Mouse (Mus musculus): ENCODE data around the gene Nop16. TPM values are rescaled to one million over a fixed set of nuclear protein-coding genes. Genes with fewer than 3 reads are reported as not detected.
"Not testable (repeated sequence)": the region's sequence is repeated elsewhere in the genome, so short reads cannot be mapped to it uniquely, and the experiment has no call there.

Gene Nop16
- polyA plus RNA-seq (2015; fragmentation: Nextera tagmentation; extraction: Ambion mirVana): 97.6 and 106 TPM in 2 replicates

DNA sequence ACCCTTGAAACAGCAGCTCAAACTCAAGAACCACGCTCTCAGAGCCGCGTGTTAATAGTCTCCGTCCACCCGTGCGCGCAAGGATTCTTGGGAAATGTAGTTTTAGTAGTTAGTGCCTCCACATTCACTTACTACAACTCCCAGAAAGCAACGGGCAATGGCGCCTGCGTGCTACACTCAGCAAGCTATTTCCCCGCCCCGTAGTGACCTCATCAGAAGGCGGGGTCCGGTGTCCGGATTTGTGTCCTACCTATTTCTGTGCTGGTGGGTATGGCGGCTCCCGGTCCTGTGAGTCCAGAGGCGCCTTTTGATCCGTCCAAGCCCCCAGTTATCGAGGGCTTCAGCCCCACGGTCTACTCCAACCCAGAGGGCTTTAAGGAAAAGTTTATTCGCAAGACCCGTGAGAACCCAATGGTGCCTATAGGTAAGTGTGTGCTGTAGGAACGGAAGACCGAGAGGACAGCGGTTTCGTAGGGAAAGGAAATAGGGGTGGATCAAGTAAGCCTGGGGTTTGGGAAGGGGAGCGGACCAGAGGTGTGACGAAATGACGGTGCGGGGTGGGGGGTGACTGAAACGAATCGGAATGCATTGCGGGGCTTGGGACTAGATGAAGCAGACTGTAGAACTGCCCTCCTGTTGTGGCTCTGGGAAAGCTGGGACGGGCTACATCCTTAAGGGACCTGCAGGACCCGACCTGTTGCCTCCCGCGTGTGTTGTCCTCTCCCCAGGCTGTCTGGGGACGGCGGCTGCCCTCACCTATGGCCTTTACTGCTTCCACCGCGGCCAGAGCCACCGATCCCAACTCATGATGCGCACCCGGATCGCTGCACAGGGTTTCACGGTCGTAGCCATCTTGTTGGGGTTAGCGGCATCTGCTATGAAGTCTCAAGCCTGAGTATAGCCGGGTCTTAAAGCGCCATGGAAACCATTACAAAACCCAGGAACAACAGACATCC lies at the start of gene Nop16, which contains the start of gene Higd2a:
Gene Nop16 (minus strand): TSS at position 95 of the 956 bp plus-strand sequence.
Gene Higd2a (plus strand): TSS at position 212 of the 956 bp plus-strand sequence.
- H3K4me2 ChIP-seq (replicated peaks; ENCODE audit: low read depth, low read length): peak within 1 kb of the TSS; percentile 82
- H3K4me3 ChIP-seq (ENCODE audit: low read length): peak within 1 kb of the TSS; percentile 98
- peaks cover 20% of the 10 kb centered on the region for H3K36me3 ChIP-seq (ENCODE audit: insufficient read depth, low read length)
- H3K9ac ChIP-seq (replicated peaks; ENCODE audit: low read length): peak within 1 kb of the TSS; percentile 95
- under 1% methylated on average over 51 of the region's 51 CpGs for WGBS
- H3K27ac ChIP-seq (ENCODE audit: low read length): peak within 1 kb of the TSS; percentile 91
- H3K27me3 ChIP-seq (ENCODE audit: insufficient read depth, low read length): no peaks in the 10 kb centered on the region
- H3K4me1 ChIP-seq (ENCODE audit: insufficient read depth, low read length): peaks cover 20% of the 10 kb centered on the region
- peak; percentile 97 for ATAC-seq (ENCODE audit: low FRiP score, low TSS enrichment)
- no peaks in the 10 kb centered on the region for H3K9me3 ChIP-seq (ENCODE audit: low read length)

- no peak for ATAC-seq (ENCODE audit: low FRiP score, low TSS enrichment)
- no peaks in the 10 kb centered on the region for H3K9me3 ChIP-seq (ENCODE audit: low read length)
- no peaks in the 10 kb centered on the region for H3K4me1 ChIP-seq (ENCODE audit: insufficient read depth, low read length)
- H3K4me2 ChIP-seq (replicated peaks; ENCODE audit: low read depth, low read length): no peak overlapping the region
- peaks cover 14% of the 10 kb centered on the region for H3K36me3 ChIP-seq (ENCODE audit: insufficient read depth, low read length)
- no peak overlapping the region for H3K9ac ChIP-seq (replicated peaks; ENCODE audit: low read length)
- no peak overlapping the region for H3K4me3 ChIP-seq (ENCODE audit: low read length)
- H3K27me3 ChIP-seq (ENCODE audit: insufficient read depth, low read length): no peaks in the 10 kb centered on the region
- WGBS: 93% methylated on average over 3 of the region's 3 CpGs
- no peak overlapping the region for H3K27ac ChIP-seq (ENCODE audit: low read length)
These were observed 45.1 kb upstream of the Nop16 start for GRCm38 (mm10) chr13:54635011-54635410.

GRCm38 (mm10) chr13:54632731-54633277 lies 42.9 kb upstream of the Nop16 start:
- peaks cover 7% of the 10 kb centered on the region; the same call in 1 of the 2 replicates for H3K36me3 ChIP-seq (ENCODE audit: insufficient read depth, low read length)
- no peak overlapping the region for H3K9ac ChIP-seq (replicated peaks; ENCODE audit: low read length)
- H3K4me2 ChIP-seq (replicated peaks; ENCODE audit: low read depth, low read length): no peak overlapping the region
- WGBS: 62% methylated on average over 3 of the region's 3 CpGs
- no peaks in the 10 kb centered on the region for H3K9me3 ChIP-seq (ENCODE audit: low read length)
- no peak overlapping the region for H3K27ac ChIP-seq (ENCODE audit: low read length)
- no peak for ATAC-seq (ENCODE audit: low FRiP score, low TSS enrichment)
- no peak overlapping the region for H3K4me3 ChIP-seq (ENCODE audit: low read length)
- no peaks in the 10 kb centered on the region for H3K4me1 ChIP-seq (ENCODE audit: insufficient read depth, low read length)
- H3K27me3 ChIP-seq (ENCODE audit: insufficient read depth, low read length): no peaks in the 10 kb centered on the region

DNA sequence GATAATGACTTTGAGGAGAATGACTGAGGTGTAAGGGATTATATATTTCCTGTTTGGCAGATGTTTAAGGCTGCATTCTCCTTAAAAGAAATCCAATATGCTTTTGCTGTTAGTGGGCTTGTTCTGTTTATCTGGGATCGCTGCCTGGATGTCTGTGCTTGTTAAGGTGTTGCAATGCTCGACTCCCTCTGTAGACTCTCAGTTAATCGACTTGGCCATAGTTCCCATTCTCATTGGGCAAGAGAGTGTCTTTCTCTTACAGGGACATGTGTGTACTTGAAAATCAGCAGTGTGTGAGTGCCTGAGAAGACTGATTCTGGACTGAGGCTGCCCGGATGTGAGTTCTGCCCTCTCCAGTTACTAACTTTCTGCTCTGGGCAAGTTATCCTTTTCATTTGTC lies 39.2 kb upstream of the Nop16 start:
- WGBS: 68% methylated on average over 4 of the region's 4 CpGs
- no peak for ATAC-seq (ENCODE audit: low FRiP score, low TSS enrichment)

DNA sequence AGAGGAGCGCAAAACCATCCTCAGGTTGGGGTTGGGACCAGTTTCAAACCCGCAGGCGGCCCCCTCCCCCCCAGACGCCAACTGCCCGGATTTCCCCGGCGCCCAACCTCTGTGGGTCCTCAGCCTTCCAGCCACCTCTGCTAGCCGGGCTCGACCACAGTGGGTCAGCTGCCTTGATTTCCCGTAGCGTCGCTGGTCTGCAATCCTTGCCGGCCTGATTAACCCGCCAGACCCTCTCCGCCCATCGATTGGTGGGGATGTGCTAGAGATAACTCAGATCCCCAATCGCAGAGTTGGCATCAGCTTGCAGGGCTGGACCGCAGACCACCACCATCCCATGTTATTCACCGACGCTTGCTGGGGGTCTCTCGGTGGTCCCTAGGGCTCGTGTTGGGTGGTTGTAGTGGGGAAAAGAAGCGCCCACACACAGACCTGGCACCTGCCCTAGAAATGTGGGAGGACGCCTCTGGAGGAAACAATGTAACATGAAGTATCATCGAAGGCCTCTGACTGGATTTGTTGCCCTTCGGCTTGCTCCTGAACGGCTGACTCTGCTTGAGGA lies 32.2 kb upstream of the Nop16 start:
- no peaks in the 10 kb centered on the region for H3K27me3 ChIP-seq (ENCODE audit: insufficient read depth, low read length)
- peak; percentile 32; the same call in 1 of the 2 replicates for ATAC-seq (ENCODE audit: low FRiP score, low TSS enrichment)
- H3K9me3 ChIP-seq (ENCODE audit: low read length): no peaks in the 10 kb centered on the region
- peak overlapping the region; percentile 97 for H3K9ac ChIP-seq (replicated peaks; ENCODE audit: low read length)
- WGBS: under 1% methylated on average over 27 of the region's 27 CpGs
- H3K27ac ChIP-seq (ENCODE audit: low read length): peak overlapping the region; percentile 83
- H3K4me1 ChIP-seq (ENCODE audit: insufficient read depth, low read length): peaks cover 13% of the 10 kb centered on the region
- peaks cover 8% of the 10 kb centered on the region; the same call in 1 of the 2 replicates for H3K36me3 ChIP-seq (ENCODE audit: insufficient read depth, low read length)
- H3K4me3 ChIP-seq (ENCODE audit: low read length): peak overlapping the region; percentile 98
- peak overlapping the region; percentile 91 for H3K4me2 ChIP-seq (replicated peaks; ENCODE audit: low read depth, low read length)

More for the DNA sequence above, 39.2 kb upstream of the Nop16 start:
- no peaks in the 10 kb centered on the region for H3K9me3 ChIP-seq (ENCODE audit: low read length)
- H3K4me1 ChIP-seq (ENCODE audit: insufficient read depth, low read length): no peaks in the 10 kb centered on the region
- H3K9ac ChIP-seq (replicated peaks; ENCODE audit: low read length): no peak overlapping the region
- H3K4me3 ChIP-seq (ENCODE audit: low read length): no peak overlapping the region
- peaks cover 15% of the 10 kb centered on the region; the same call in 1 of the 2 replicates for H3K36me3 ChIP-seq (ENCODE audit: insufficient read depth, low read length)
- H3K4me2 ChIP-seq (replicated peaks; ENCODE audit: low read depth, low read length): no peak overlapping the region
- no peaks in the 10 kb centered on the region for H3K27me3 ChIP-seq (ENCODE audit: insufficient read depth, low read length)
- no peak overlapping the region for H3K27ac ChIP-seq (ENCODE audit: low read length)

GRCm38 (mm10) chr13:54621155-54621932 lies 31.5 kb upstream of the Nop16 start, which contains the start of gene Faf2:
Faf2 (plus strand) TSS chr13:54621784.
- ATAC-seq (ENCODE audit: low FRiP score, low TSS enrichment): peak; percentile 98
- WGBS: 11% methylated on average over 44 of the region's 44 CpGs

GRCm38 (mm10) chr13:54616998-54617397 lies 27.1 kb upstream of the Nop16 start:
- 65% methylated on average over 6 of the region's 6 CpGs for WGBS
- Histone ChIP-seq H3K4me1 (ENCODE audit: insufficient read depth, low read length) (peaks cover 2% of the 10 kb centered on the region; the same call in 1 of the 2 replicates), H3K4me2 (replicated peaks; ENCODE audit: low read depth, low read length) (no peak overlapping the region), H3K4me3 (ENCODE audit: low read length) (no peak overlapping the region), H3K27ac (ENCODE audit: low read length) (no peak overlapping the region), H3K9ac (replicated peaks; ENCODE audit: low read length) (no peak overlapping the region), H3K27me3 (ENCODE audit: insufficient read depth, low read length) (no peaks in the 10 kb centered on the region), H3K9me3 (ENCODE audit: low read length) (no peaks in the 10 kb centered on the region), H3K36me3 (ENCODE audit: insufficient read depth, low read length) (no peaks in the 10 kb centered on the region)
- ATAC-seq (ENCODE audit: low FRiP score, low TSS enrichment): no peak

More at GRCm38 (mm10) chr13:54621155-54621932, 31.5 kb upstream of the Nop16 start, which contains the start of gene Faf2:
- no peaks in the 10 kb centered on the region for H3K27me3 ChIP-seq (ENCODE audit: insufficient read depth, low read length)
- H3K27ac ChIP-seq (ENCODE audit: low read length): peak within 1 kb of the TSS; percentile 83
- H3K4me2 ChIP-seq (replicated peaks; ENCODE audit: low read depth, low read length): peak within 1 kb of the TSS; percentile 91
- peaks cover 8% of the 10 kb centered on the region; the same call in 1 of the 2 replicates for H3K36me3 ChIP-seq (ENCODE audit: insufficient read depth, low read length)
- H3K4me1 ChIP-seq (ENCODE audit: insufficient read depth, low read length): peaks cover 13% of the 10 kb centered on the region
- H3K4me3 ChIP-seq (ENCODE audit: low read length): peak within 1 kb of the TSS; percentile 98
- peak within 1 kb of the TSS; percentile 97 for H3K9ac ChIP-seq (replicated peaks; ENCODE audit: low read length)
- no peaks in the 10 kb centered on the region for H3K9me3 ChIP-seq (ENCODE audit: low read length)

DNA sequence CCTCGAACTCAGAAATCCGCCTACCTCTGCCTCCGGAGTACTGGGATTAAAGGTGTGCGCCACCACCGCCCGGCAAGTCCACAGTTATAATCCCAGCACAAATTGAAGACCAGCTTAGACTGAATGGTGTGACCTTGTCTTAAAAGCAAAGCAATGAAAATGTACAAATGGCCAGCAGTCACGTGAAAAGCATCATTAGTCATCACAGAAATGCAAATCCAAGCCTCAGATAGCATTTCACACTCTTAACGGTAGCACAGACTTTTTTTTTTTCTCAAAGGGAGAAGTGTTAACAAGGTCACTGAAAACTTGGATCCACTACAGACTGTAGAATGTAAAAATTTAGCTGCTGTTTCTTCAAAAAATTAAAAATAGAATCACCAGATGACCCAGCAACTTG lies 26.4 kb upstream of the Nop16 start:
- H3K27ac ChIP-seq (ENCODE audit: low read length): no peak overlapping the region
- H3K27me3 ChIP-seq (ENCODE audit: insufficient read depth, low read length): no peaks in the 10 kb centered on the region
- H3K4me3 ChIP-seq (ENCODE audit: low read length): no peak overlapping the region
- no peak overlapping the region for H3K4me2 ChIP-seq (replicated peaks; ENCODE audit: low read depth, low read length)
- H3K4me1 ChIP-seq (ENCODE audit: insufficient read depth, low read length): peaks cover 7% of the 10 kb centered on the region
- no peak overlapping the region for H3K9ac ChIP-seq (replicated peaks; ENCODE audit: low read length)
- 78% methylated on average over 8 of the region's 8 CpGs for WGBS
- H3K36me3 ChIP-seq (ENCODE audit: insufficient read depth, low read length): no peaks in the 10 kb centered on the region
- no peaks in the 10 kb centered on the region for H3K9me3 ChIP-seq (ENCODE audit: low read length)
- ATAC-seq (ENCODE audit: low FRiP score, low TSS enrichment): no peak

- not testable (repeated sequence) for H3K27ac ChIP-seq (ENCODE audit: low read length); H3K4me3 ChIP-seq (ENCODE audit: low read length); H3K9ac ChIP-seq (replicated peaks; ENCODE audit: low read length); H3K9me3 ChIP-seq (ENCODE audit: low read length); H3K36me3 ChIP-seq (ENCODE audit: insufficient read depth, low read length); ATAC-seq (ENCODE audit: low FRiP score, low TSS enrichment); H3K4me2 ChIP-seq (replicated peaks; ENCODE audit: low read depth, low read length); H3K27me3 ChIP-seq (ENCODE audit: insufficient read depth, low read length)
- WGBS: 86% methylated on average over 8 of the region's 8 CpGs
- peaks cover 21% of the 10 kb centered on the region for H3K4me1 ChIP-seq (ENCODE audit: insufficient read depth, low read length)
These were observed 23.3 kb upstream of the Nop16 start for GRCm38 (mm10) chr13:54613141-54613540.

Data from kidney, embryonic 16.5 days (tissue).